15 mouse cellular contexts compared by ENCODE assay signal in the genomic region with DNA sequence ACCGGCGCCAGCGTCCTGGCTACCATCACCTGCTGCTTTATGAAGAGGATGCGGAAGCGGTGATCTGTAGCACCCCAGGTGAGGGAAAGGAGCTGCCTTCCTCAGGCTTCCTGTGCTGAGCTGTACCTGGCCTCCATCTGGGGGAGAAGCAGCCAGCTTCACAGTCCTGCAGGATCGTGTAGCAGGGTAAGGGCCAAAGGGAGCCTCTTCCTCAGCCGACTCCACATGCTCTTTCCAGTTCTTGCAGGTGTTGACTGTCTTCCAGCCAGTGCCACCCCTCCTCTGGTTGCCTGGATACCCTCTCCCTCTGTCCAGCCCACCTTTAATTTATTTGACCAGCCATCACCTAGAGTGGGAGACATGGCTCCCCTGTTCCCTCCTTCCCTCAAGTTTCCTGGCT. TPM values are rescaled to one million over a fixed set of nuclear protein-coding genes. Genes with fewer than 3 reads are reported as not detected.
DNase-seq lines count a peak whose midpoint lies in the region; ATAC-seq lines count a peak whose summit lies in the region.
"Had no signal": no experiment of that assay in that cellular context is flagged by ENCODE, and none has a peak within 500 bp of the region (broad histone marks: within the 10 kb centered on the region; RNA-seq: fewer than 3 reads in every experiment).

No protein-coding gene starts in this region.

- ATAC-seq in neural tube, embryonic 11.5 days (ENCODE audit: insufficient read depth, low FRiP score, low TSS enrichment): no peak
- peak; percentile 13; the same call in 1 of the 2 replicates for ATAC-seq in neural tube, embryonic 12.5 days (ENCODE audit: low FRiP score, low read depth)
- ATAC-seq in monocyte, adult 5-6 weeks (replicated peaks; ENCODE audit: insufficient number of reproducible peaks, low FRiP score, low TSS enrichment, poor library complexity, severe bottlenecking): no peak

- WGBS in neural tube, embryonic 11.5 days: 72% methylated on average over 7 of the region's 7 CpGs
- WGBS in hindbrain, embryonic 10.5 days: 89% methylated on average over 7 of the region's 7 CpGs
- WGBS in neural tube, embryonic 12.5 days: 72% methylated on average over 7 of the region's 7 CpGs

- no peaks in the 10 kb centered on the region for H3K27me3 ChIP-seq in neural tube, embryonic 11.5 days (ENCODE audit: control insufficient read depth, insufficient read depth, low read length)
- H3K27me3 ChIP-seq in hindbrain, embryonic 10.5 days (ENCODE audit: insufficient read depth, poor library complexity, severe bottlenecking): peaks cover 38% of the 10 kb centered on the region
- H3K27me3 ChIP-seq in neural tube, embryonic 12.5 days (replicated peaks): no peaks in the 10 kb centered on the region
- H3K27me3 ChIP-seq: kidney, embryonic 15.5 days had no signal

- H3K9me3 ChIP-seq in neural tube, embryonic 11.5 days (ENCODE audit: control insufficient read depth, low read length): no peaks in the 10 kb centered on the region
- no peaks in the 10 kb centered on the region for H3K9me3 ChIP-seq in hindbrain, embryonic 10.5 days
- no peaks in the 10 kb centered on the region for H3K9me3 ChIP-seq in neural tube, embryonic 12.5 days
- H3K9me3 ChIP-seq: G1E; kidney, embryonic 15.5 days had no signal

- H3K4me2 ChIP-seq in neural tube, embryonic 11.5 days (ENCODE audit: low read depth): no peak overlapping the region
- H3K4me2 ChIP-seq in neural tube, embryonic 12.5 days (replicated peaks): 0 out of 2 replicates have a peak overlapping the region, but pooled peaks have one; percentile 7
- H3K4me2 ChIP-seq: kidney, embryonic 15.5 days; lung, embryonic 14.5 days had no signal

- H3K4me1 ChIP-seq in neural tube, embryonic 11.5 days (ENCODE audit: control insufficient read depth, insufficient read depth, low read length): peaks cover 32% of the 10 kb centered on the region
- peaks cover 86% of the 10 kb centered on the region for H3K4me1 ChIP-seq in hindbrain, embryonic 10.5 days (replicated peaks)
- peaks cover 79% of the 10 kb centered on the region for H3K4me1 ChIP-seq in neural tube, embryonic 12.5 days

- no peak overlapping the region for H3K9ac ChIP-seq in neural tube, embryonic 11.5 days (ENCODE audit: low read length)
- peak overlapping the region; percentile 45 for H3K9ac ChIP-seq in neural tube, embryonic 12.5 days
- H3K9ac ChIP-seq: kidney, embryonic 15.5 days; lung, embryonic 14.5 days had no signal

- peak; percentile 68 for DNase-seq in cerebellum, adult 9-10 months
- DNase-seq in cerebellum, postnatal 4 days (ENCODE audit: low spot score in 2 of 2): no peak
- no peak for DNase-seq in neural tube, embryonic 11.5 days (ENCODE audit: low spot score)
- no peak for DNase-seq in neural tube, embryonic 10.5 days (ENCODE audit: extremely low spot score, low spot score)
- DNase-seq in hindbrain, embryonic 10.5 days (ENCODE audit: low spot score): no peak
- no peak for DNase-seq in layer of hippocampus, postnatal 14 days (ENCODE audit: low spot score in 2 of 2)
- DNase-seq: layer of hippocampus, adult 9-11 months; lung, embryonic 14.5 days; thymus, postnatal 14 days had no signal

- no peak overlapping the region for H3K4me3 ChIP-seq in neural tube, embryonic 11.5 days (ENCODE audit: low read depth, low read length)
- no peak overlapping the region for H3K4me3 ChIP-seq in hindbrain, embryonic 10.5 days
- H3K4me3 ChIP-seq in neural tube, embryonic 12.5 days: no peak overlapping the region
- H3K4me3 ChIP-seq: kidney, embryonic 15.5 days had no signal

- H3K36me3 ChIP-seq in neural tube, embryonic 11.5 days (ENCODE audit: control insufficient read depth, insufficient read depth, low read length): peaks cover 6% of the 10 kb centered on the region; the same call in 1 of the 2 replicates
- peaks cover 54% of the 10 kb centered on the region for H3K36me3 ChIP-seq in hindbrain, embryonic 10.5 days
- H3K36me3 ChIP-seq in neural tube, embryonic 12.5 days: peaks cover 42% of the 10 kb centered on the region

- H3K27ac ChIP-seq in neural tube, embryonic 11.5 days (ENCODE audit: low read depth, low read length): peak overlapping the region; percentile 64; the same call in 1 of the 2 replicates
- H3K27ac ChIP-seq in hindbrain, embryonic 10.5 days: peak overlapping the region; percentile 78
- H3K27ac ChIP-seq in neural tube, embryonic 12.5 days: peak overlapping the region; percentile 50; the same call in 1 of the 2 replicates
- H3K27ac ChIP-seq: kidney, embryonic 15.5 days had no signal

RNA-seq across cellular contexts. Expression of gene Kcnj9, which starts 9.8 kb away (rescaled TPM):
- polyA plus RNA-seq in neural tube, embryonic 11.5 days (2014; fragmentation: Nextera tagmentation; extraction: Ambion mirVana): 0.30 and 0.84 TPM in 2 replicates
- polyA plus RNA-seq in hindbrain, embryonic 10.5 days (2016; fragmentation: Nextera tagmentation; extraction: Ambion mirVana): 0.11 and 0.71 TPM in 2 replicates
- 1.4 and 1.6 TPM in 2 replicates for polyA plus RNA-seq in neural tube, embryonic 12.5 days (2016; fragmentation: Nextera tagmentation; extraction: Ambion mirVana)
- 10 to 100 TPM; 37.4 to 50.1 TPM for total RNA-seq in layer of hippocampus, postnatal 14 days (2021)
- total RNA-seq in monocyte, adult 5-6 weeks (2017): 0.29 TPM in 1 of 3 replicates, not detected in the others
- total RNA-seq: G1E; heart, adult 8-10 months; hematopoietic stem cell, adult 5-6 weeks had no signal
- polyA plus RNA-seq: G1E; kidney, embryonic 15.5 days had no signal

RNA-seq across cellular contexts. Expression of gene Atp1a2, which starts 21.5 kb away (rescaled TPM):
- 1.3 and 1.6 TPM in 2 replicates for polyA plus RNA-seq in neural tube, embryonic 11.5 days (2014; fragmentation: Nextera tagmentation; extraction: Ambion mirVana)
- polyA plus RNA-seq in hindbrain, embryonic 10.5 days (2016; fragmentation: Nextera tagmentation; extraction: Ambion mirVana): 2.1 and 2.3 TPM in 2 replicates
- polyA plus RNA-seq in neural tube, embryonic 12.5 days (2016; fragmentation: Nextera tagmentation; extraction: Ambion mirVana): 14.5 and 14.9 TPM in 2 replicates
- 100 to 1,000 TPM; 610 to 641 TPM for total RNA-seq in layer of hippocampus, postnatal 14 days (2021)
- total RNA-seq in monocyte, adult 5-6 weeks (2017): not detected in 3 replicates
- total RNA-seq: hematopoietic stem cell, adult 5-6 weeks had no signal
- polyA plus RNA-seq: G1E had no signal

RNA-seq across cellular contexts. Expression of gene Kcnj10, which starts 21.7 kb away (rescaled TPM):
- 0.85 and 0.93 TPM in 2 replicates for polyA plus RNA-seq in neural tube, embryonic 11.5 days (2014; fragmentation: Nextera tagmentation; extraction: Ambion mirVana)
- 0.31 and 0.77 TPM in 2 replicates for polyA plus RNA-seq in hindbrain, embryonic 10.5 days (2016; fragmentation: Nextera tagmentation; extraction: Ambion mirVana)
- polyA plus RNA-seq in neural tube, embryonic 12.5 days (2016; fragmentation: Nextera tagmentation; extraction: Ambion mirVana): 0.96 and 1.3 TPM in 2 replicates
- 100 to 1,000 TPM; 101 to 106 TPM for total RNA-seq in layer of hippocampus, postnatal 14 days (2021)
- total RNA-seq in monocyte, adult 5-6 weeks (2017): not detected in 3 replicates
- total RNA-seq: hematopoietic stem cell, adult 5-6 weeks had no signal
- polyA plus RNA-seq: G1E had no signal

RNA-seq across cellular contexts. Expression of gene Pigm, which starts 57.0 kb away (rescaled TPM):
- polyA plus RNA-seq in neural tube, embryonic 11.5 days (2014; fragmentation: Nextera tagmentation; extraction: Ambion mirVana): 14.2 and 15.1 TPM in 2 replicates
- polyA plus RNA-seq in hindbrain, embryonic 10.5 days (2016; fragmentation: Nextera tagmentation; extraction: Ambion mirVana): 8.7 and 10.5 TPM in 2 replicates
- polyA plus RNA-seq in neural tube, embryonic 12.5 days (2016; fragmentation: Nextera tagmentation; extraction: Ambion mirVana): 8.3 and 9.4 TPM in 2 replicates
- 1 to 10 TPM; 8.9 to 9.5 TPM for total RNA-seq in layer of hippocampus, postnatal 14 days (2021)
- total RNA-seq in monocyte, adult 5-6 weeks (2017): 17.5 to 26.9 TPM (median 23.7 TPM) in 3 replicates

RNA-seq across cellular contexts. Expression of gene Igsf8, which starts 57.9 kb away (rescaled TPM):
- 121 and 142 TPM in 2 replicates for polyA plus RNA-seq in neural tube, embryonic 11.5 days (2014; fragmentation: Nextera tagmentation; extraction: Ambion mirVana)
- 63.5 and 142 TPM in 2 replicates for polyA plus RNA-seq in hindbrain, embryonic 10.5 days (2016; fragmentation: Nextera tagmentation; extraction: Ambion mirVana)
- 165 and 171 TPM in 2 replicates for polyA plus RNA-seq in neural tube, embryonic 12.5 days (2016; fragmentation: Nextera tagmentation; extraction: Ambion mirVana)
- 100 to 1,000 TPM; 185 to 195 TPM for total RNA-seq in layer of hippocampus, postnatal 14 days (2021)
- 13.0 to 18.8 TPM (median 16.7 TPM) in 3 replicates for total RNA-seq in monocyte, adult 5-6 weeks (2017)
